Mouse (Mus musculus): ENCODE data around the gene Ulk2. TPM values are rescaled to one million over a fixed set of nuclear protein-coding genes. Genes with fewer than 3 reads are reported as not detected.

Gene Ulk2
- polyA plus RNA-seq (2015; fragmentation: Nextera tagmentation; extraction: Ambion mirVana), result 5.2 and 5.3 TPM in 2 replicates

- under 1% methylated on average over 57 of the region's 58 CpGs for WGBS
Observed at GRCm38 (mm10) chr11:61854988-61855411, at the start of gene Ulk2. TSS of gene Ulk2 (minus strand) at chr11:61855073.

GRCm38 (mm10) chr11:61882183-61882582 lies 27.3 kb upstream of the Ulk2 start:
- no peak overlapping the region for H3K9ac ChIP-seq (ENCODE audit: low read depth, low read length)
- ATAC-seq, result no peak
- 49% methylated on average over 5 of the region's 5 CpGs for WGBS
- H3K27me3 ChIP-seq (replicated peaks; ENCODE audit: control insufficient read depth, insufficient read depth, low read length), result no peaks in the 10 kb centered on the region
- no peak overlapping the region for H3K4me3 ChIP-seq (ENCODE audit: low read depth, low read length)
- H3K4me1 ChIP-seq (replicated peaks; ENCODE audit: control insufficient read depth, insufficient read depth, low read length), result no peaks in the 10 kb centered on the region
- peaks cover 34% of the 10 kb centered on the region for H3K36me3 ChIP-seq (ENCODE audit: control insufficient read depth, insufficient read depth)
- TF ChIP-seq CTCF (IDR thresholded peaks at IDR 0.05; ENCODE audit: low read depth), result peak; percentile 62
- H3K27ac ChIP-seq (ENCODE audit: low read depth, low read length), result no peak overlapping the region
- H3K4me2 ChIP-seq (replicated peaks; ENCODE audit: low read depth), result no peak overlapping the region
- no peaks in the 10 kb centered on the region for H3K9me3 ChIP-seq (ENCODE audit: control insufficient read depth)

More at GRCm38 (mm10) chr11:61854988-61855411, at the start of gene Ulk2:
- Histone ChIP-seq H3K9ac (ENCODE audit: low read depth, low read length) (peak within 1 kb of the TSS; percentile 95), H3K4me1 (replicated peaks; ENCODE audit: control insufficient read depth, insufficient read depth, low read length) (no peaks in the 10 kb centered on the region), H3K4me2 (replicated peaks; ENCODE audit: low read depth) (peak within 1 kb of the TSS; percentile 89), H3K36me3 (ENCODE audit: control insufficient read depth, insufficient read depth) (no peaks in the 10 kb centered on the region), H3K27me3 (replicated peaks; ENCODE audit: control insufficient read depth, insufficient read depth, low read length) (no peaks in the 10 kb centered on the region), H3K27ac (ENCODE audit: low read depth, low read length) (peak within 1 kb of the TSS; percentile 87), H3K9me3 (ENCODE audit: control insufficient read depth) (no peaks in the 10 kb centered on the region), H3K4me3 (ENCODE audit: low read depth, low read length) (peak within 1 kb of the TSS; percentile 67)
- ATAC-seq, result peak; percentile 90
- 0 out of 2 replicates have a peak, but pooled peaks have one; percentile 24 for TF ChIP-seq CTCF (IDR thresholded peaks at IDR 0.05; ENCODE audit: low read depth)

- Histone ChIP-seq H3K27me3 (replicated peaks; ENCODE audit: control insufficient read depth, insufficient read depth, low read length) (no peaks in the 10 kb centered on the region), H3K4me1 (replicated peaks; ENCODE audit: control insufficient read depth, insufficient read depth, low read length) (no peaks in the 10 kb centered on the region), H3K27ac (ENCODE audit: low read depth, low read length) (no peak overlapping the region), H3K9ac (ENCODE audit: low read depth, low read length) (no peak overlapping the region), H3K36me3 (ENCODE audit: control insufficient read depth, insufficient read depth) (peaks cover 49% of the 10 kb centered on the region), H3K4me2 (replicated peaks; ENCODE audit: low read depth) (no peak overlapping the region), H3K4me3 (ENCODE audit: low read depth, low read length) (no peak overlapping the region), H3K9me3 (ENCODE audit: control insufficient read depth) (no peaks in the 10 kb centered on the region)
- no peak for ATAC-seq
- TF ChIP-seq CTCF (IDR thresholded peaks at IDR 0.05; ENCODE audit: low read depth), result no peak
Observed at GRCm38 (mm10) chr11:61879921-61880320, 25.0 kb upstream of the Ulk2 start.

DNA sequence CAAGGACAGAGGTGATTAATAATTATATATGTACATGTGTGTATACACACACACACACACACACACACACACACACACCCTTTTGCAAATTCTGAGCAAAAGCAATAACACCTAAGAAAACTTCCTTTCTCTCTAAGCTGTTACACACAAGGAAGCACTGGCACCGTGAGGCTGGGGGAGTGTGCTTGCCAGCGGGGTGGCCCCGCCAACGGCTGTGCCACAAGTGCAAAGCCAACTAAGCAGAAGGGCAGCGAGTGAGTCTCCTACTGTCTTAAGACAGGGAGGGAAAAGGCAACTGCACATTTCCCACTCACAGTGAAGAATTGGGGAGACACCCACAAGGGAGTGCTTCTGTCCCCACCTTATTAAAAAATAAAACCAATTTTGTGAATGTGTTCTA lies 17.0 kb upstream of the Ulk2 start:
- no peak for ATAC-seq
- Histone ChIP-seq H3K27me3 (replicated peaks; ENCODE audit: control insufficient read depth, insufficient read depth, low read length) (no peaks in the 10 kb centered on the region), H3K9me3 (ENCODE audit: control insufficient read depth) (no peaks in the 10 kb centered on the region), H3K36me3 (ENCODE audit: control insufficient read depth, insufficient read depth) (peaks cover 69% of the 10 kb centered on the region), H3K27ac (ENCODE audit: low read depth, low read length) (no peak overlapping the region), H3K4me1 (replicated peaks; ENCODE audit: control insufficient read depth, insufficient read depth, low read length) (no peaks in the 10 kb centered on the region), H3K4me2 (replicated peaks; ENCODE audit: low read depth) (no peak overlapping the region), H3K4me3 (ENCODE audit: low read depth, low read length) (no peak overlapping the region), H3K9ac (ENCODE audit: low read depth, low read length) (no peak overlapping the region)
- 91% methylated on average over 5 of the region's 5 CpGs for WGBS
- TF ChIP-seq CTCF (IDR thresholded peaks at IDR 0.05; ENCODE audit: low read depth), result no peak

GRCm38 (mm10) chr11:61866856-61867255 lies 12.0 kb upstream of the Ulk2 start:
- Histone ChIP-seq H3K27me3 (replicated peaks; ENCODE audit: control insufficient read depth, insufficient read depth, low read length) (no peaks in the 10 kb centered on the region), H3K9me3 (ENCODE audit: control insufficient read depth) (no peaks in the 10 kb centered on the region), H3K4me1 (replicated peaks; ENCODE audit: control insufficient read depth, insufficient read depth, low read length) (no peaks in the 10 kb centered on the region), H3K36me3 (ENCODE audit: control insufficient read depth, insufficient read depth) (peaks cover 32% of the 10 kb centered on the region), H3K4me3 (ENCODE audit: low read depth, low read length) (no peak overlapping the region), H3K9ac (ENCODE audit: low read depth, low read length) (no peak overlapping the region), H3K4me2 (replicated peaks; ENCODE audit: low read depth) (no peak overlapping the region), H3K27ac (ENCODE audit: low read depth, low read length) (no peak overlapping the region)
- ATAC-seq, result no peak
- no peak for TF ChIP-seq CTCF (IDR thresholded peaks at IDR 0.05; ENCODE audit: low read depth)

GRCm38 (mm10) chr11:61861781-61862547 lies 7.1 kb upstream of the Ulk2 start:
- no peak for ATAC-seq
- Histone ChIP-seq H3K27me3 (replicated peaks; ENCODE audit: control insufficient read depth, insufficient read depth, low read length) (no peaks in the 10 kb centered on the region), H3K4me3 (ENCODE audit: low read depth, low read length) (no peak overlapping the region), H3K36me3 (ENCODE audit: control insufficient read depth, insufficient read depth) (peaks cover 4% of the 10 kb centered on the region; the same call in 1 of the 2 replicates), H3K4me1 (replicated peaks; ENCODE audit: control insufficient read depth, insufficient read depth, low read length) (no peaks in the 10 kb centered on the region), H3K4me2 (replicated peaks; ENCODE audit: low read depth) (no peak overlapping the region), H3K9ac (ENCODE audit: low read depth, low read length) (no peak overlapping the region), H3K9me3 (ENCODE audit: control insufficient read depth) (no peaks in the 10 kb centered on the region), H3K27ac (ENCODE audit: low read depth, low read length) (no peak overlapping the region; the same call in 1 of the 2 replicates)
- TF ChIP-seq CTCF (IDR thresholded peaks at IDR 0.05; ENCODE audit: low read depth), result no peak
- 54% methylated on average over 6 of the region's 6 CpGs for WGBS
